Mouse (Mus musculus) lung, postnatal 0 days (tissue): ENCODE data around the gene Madd. TPM values are rescaled to one million over a fixed set of nuclear protein-coding genes. Genes with fewer than 3 reads are reported as not detected.
A peak's percentile ranks its signal among the peaks of the same experiment; 100 is the strongest.

Source experiments
- ATAC-seq: fragments of 200-750 bp; cut with Nextera tagmentation; 2 replicates; pipeline ENCODE4 v1.8.0; 2017; ENCODE audit warnings: moderate library complexity
- DNase-seq: peaks from one replicate; pipeline ENCODE4 v3.0.0-alpha.2; 2016; ENCODE audit warnings: low spot score
- H3K27ac ChIP-seq: fragments of 300-500 bp; sonication (generic); 2 replicates; pipeline ENCODE4 v1.5.1; 2014; ENCODE audit warnings: antibody characterized with exemption, mild to moderate bottlenecking, low read length, mixed read lengths
- H3K27me3 ChIP-seq: fragments of 300-500 bp; sonication (generic); replicated peaks from 2 replicates; pipeline ENCODE4 v1.6.1; 2014; ENCODE audit warnings: low read length, mixed read lengths; ENCODE audit not compliant: insufficient read depth
- H3K36me3 ChIP-seq: fragments of 300-500 bp; sonication (generic); 2 replicates; pipeline ENCODE4 v1.6.1; 2014; ENCODE audit warnings: low read length, mixed read lengths; ENCODE audit not compliant: insufficient read depth
- H3K4me1 ChIP-seq: fragments of 300-500 bp; sonication (generic); 2 replicates; pipeline ENCODE4 v1.6.1; 2014; ENCODE audit warnings: antibody characterized with exemption, low read depth, low read length, mixed read lengths; ENCODE audit not compliant: insufficient read depth
- H3K4me2 ChIP-seq: fragments of 300-500 bp; sonication (generic); replicated peaks from 2 replicates; pipeline ENCODE4 v1.6.1; 2014; ENCODE audit warnings: low read depth, mild to moderate bottlenecking, low read length, moderate library complexity, mixed read lengths
- H3K4me3 ChIP-seq: fragments of 300-500 bp; sonication (generic); 2 replicates; pipeline ENCODE4 v1.5.1; 2014; ENCODE audit warnings: low read depth, low read length
- H3K9ac ChIP-seq: fragments of 300-500 bp; sonication (generic); replicated peaks from 2 replicates; pipeline ENCODE4 v1.6.1; 2014; ENCODE audit warnings: low read depth, mild to moderate bottlenecking
- H3K9me3 ChIP-seq: fragments of 300-500 bp; sonication (generic); 2 replicates; pipeline ENCODE4 v1.6.1; 2016; ENCODE audit warnings: low read length, mixed read lengths
- CTCF ChIP-seq: IDR thresholded peaks from 2 replicates; pipeline ENCODE4 v1.5.1; 2016; ENCODE audit warnings: antibody characterized with exemption, mild to moderate bottlenecking
- EP300 ChIP-seq: IDR thresholded peaks from 2 replicates; pipeline ENCODE4 v1.6.1; 2016; ENCODE audit warnings: antibody characterized with exemption, mild to moderate bottlenecking, control low read depth
- WGBS: fragments of 180-500 bp; shearing (Covaris S2); extraction: QIAGEN DNeasy Blood & Tissue Kit; methylation state at CpG from one replicate; pipeline ENCODE4 v1.1.7; 2014; 5-methylcytosine and 5-hydroxymethylcytosine counted together
- polyA plus RNA-seq: library from polyadenylated mRNA; unstranded; fragments of >200 nt; fragmentation: Nextera tagmentation; extraction: Ambion mirVana; gene quantifications from 2 replicates; pipeline ENCODE4 v1.2.1, GENCODE M21; 2015

Madd gene
- polyA plus RNA-seq, 1 experiment from 2014 or later = 7.6 TPM

DNA sequence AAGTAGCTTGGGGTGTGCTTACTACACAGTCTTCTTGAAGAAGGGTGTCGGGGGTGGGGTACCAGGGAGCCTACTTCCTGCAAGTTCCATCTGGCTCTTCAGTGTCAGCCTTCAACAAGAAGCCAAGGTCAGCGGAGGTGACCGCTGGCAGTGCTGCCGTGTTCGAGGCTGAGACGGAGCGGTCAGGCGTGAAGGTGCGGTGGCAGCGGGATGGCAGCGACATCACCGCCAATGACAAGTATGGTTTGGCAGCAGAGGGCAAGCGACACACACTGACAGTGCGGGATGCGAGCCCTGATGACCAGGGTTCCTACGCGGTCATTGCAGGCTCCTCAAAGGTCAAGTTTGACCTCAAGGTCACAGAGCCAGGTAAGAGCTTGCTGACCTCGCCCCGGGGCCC is 64.6 kb downstream of the Madd start:
- Histone ChIP-seq H3K9me3 (no peaks in the 10 kb centered on the region), H3K27ac (no peak overlapping the region), H3K27me3 (no peaks in the 10 kb centered on the region), H3K4me3 (no peak overlapping the region), H3K4me2 (no peak overlapping the region), H3K9ac (no peak overlapping the region), H3K36me3 (no peaks in the 10 kb centered on the region), H3K4me1 (no peaks in the 10 kb centered on the region)
- TF ChIP-seq CTCF = no peak
- no peak for TF ChIP-seq EP300
- DNase-seq (no peak), ATAC-seq (no peak)
- 87% methylated on average over 19 of the region's 19 CpGs for WGBS

DNA sequence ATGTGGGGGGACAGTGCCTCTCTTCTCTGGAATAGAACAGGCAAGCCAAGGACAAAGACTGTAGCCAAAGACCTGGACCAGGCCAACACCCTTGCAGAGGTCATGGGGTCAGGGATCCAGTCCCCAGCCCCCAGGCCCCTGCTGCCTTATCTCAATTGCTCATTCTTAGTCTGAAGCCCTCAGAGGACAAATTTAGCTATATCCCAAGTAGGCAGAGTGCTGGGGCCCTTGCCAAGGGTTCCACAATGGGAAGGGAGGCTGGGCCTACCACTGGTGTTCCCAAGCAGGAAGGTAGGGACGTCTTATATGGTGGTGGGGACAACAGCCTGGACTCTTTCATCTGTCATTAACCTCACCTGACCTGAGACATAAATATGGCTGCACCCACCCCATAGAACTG is 65.0 kb downstream of the Madd start:
- whole genome bisulfite sequencing = 50% methylated on average over 1 of the region's 1 CpGs
- no peaks in the 10 kb centered on the region for H3K9me3 ChIP-seq
- H3K4me1 ChIP-seq = no peaks in the 10 kb centered on the region
- H3K27me3 ChIP-seq = no peaks in the 10 kb centered on the region
- DNase-seq = no peak
- no peak overlapping the region for H3K4me3 ChIP-seq
- no peaks in the 10 kb centered on the region for H3K36me3 ChIP-seq
- no peak overlapping the region for H3K4me2 ChIP-seq
- ATAC-seq = no peak
- H3K27ac ChIP-seq = no peak overlapping the region
- H3K9ac ChIP-seq = no peak overlapping the region
- TF ChIP-seq EP300 (no peak), CTCF (no peak)

DNA sequence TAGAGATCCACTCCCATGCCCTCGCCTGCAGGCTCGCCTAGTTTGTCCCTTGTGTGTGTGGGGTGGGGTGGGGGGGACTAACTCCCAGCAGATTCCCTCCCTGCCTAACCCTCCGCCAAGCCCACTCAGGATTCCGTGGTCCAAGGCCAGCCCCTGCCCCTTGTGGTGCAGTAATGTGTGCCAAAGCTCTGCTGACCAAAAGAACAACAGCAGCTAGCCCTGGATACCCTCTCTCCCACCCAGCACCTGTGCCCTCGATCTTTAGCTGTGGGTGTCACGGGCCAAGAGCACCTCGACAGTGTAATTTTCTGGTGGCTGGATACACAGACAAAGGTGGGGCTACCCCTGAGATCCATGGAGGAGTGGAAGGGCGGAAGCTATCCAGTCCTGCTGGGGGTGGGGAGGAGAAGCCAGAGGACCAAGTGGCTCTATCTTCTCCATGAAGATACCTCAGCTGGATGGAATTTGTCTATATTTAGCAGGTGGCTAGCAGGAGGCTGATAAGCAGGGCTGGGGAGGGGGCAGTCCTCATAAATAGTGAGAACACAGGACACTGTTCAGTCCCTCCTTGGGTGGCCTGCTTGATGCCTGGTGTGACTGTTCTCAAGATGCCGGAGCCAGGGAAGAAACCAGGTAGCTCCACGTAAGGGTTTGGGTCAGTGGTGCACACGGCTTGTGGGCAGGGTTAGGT is 65.9 kb downstream of the Madd start, which contains the start of gene Mybpc3:
Gene Mybpc3, plus strand, starts transcription at position 560 of the 691 bp plus-strand sequence.
- Histone ChIP-seq H3K4me3 (no peak within 1 kb of the TSS), H3K27me3 (no peaks in the 10 kb centered on the region), H3K4me2 (no peak within 1 kb of the TSS), H3K9ac (no peak within 1 kb of the TSS), H3K4me1 (no peaks in the 10 kb centered on the region), H3K9me3 (no peaks in the 10 kb centered on the region), H3K36me3 (no peaks in the 10 kb centered on the region), H3K27ac (no peak within 1 kb of the TSS)
- WGBS = 71% methylated on average over 11 of the region's 11 CpGs
- DNase-seq = no peak
- TF ChIP-seq CTCF (no peak), EP300 (no peak)
- no peak for ATAC-seq

DNA sequence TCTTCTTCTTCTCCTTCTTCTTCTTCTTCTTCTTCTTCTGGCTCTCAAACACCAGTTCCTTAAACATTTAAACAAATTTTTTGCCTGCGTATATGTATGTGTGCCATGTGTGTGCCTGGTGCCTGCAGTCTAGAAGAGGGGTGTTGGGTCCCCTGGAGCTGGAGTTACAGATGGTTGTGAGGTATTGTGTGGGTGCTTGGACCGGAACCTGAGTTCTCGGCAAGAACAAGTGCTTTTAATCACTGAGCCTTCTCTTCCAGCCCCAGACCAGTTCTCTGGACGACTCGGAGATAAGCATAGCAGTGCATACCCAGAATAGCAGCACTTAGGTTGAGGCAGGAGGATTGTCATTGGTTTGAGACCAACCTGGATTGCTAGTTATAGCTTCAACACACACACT is 66.8 kb downstream of the Madd start:
- Histone ChIP-seq H3K4me3 (no peak overlapping the region), H3K9me3 (no peaks in the 10 kb centered on the region), H3K4me2 (no peak overlapping the region), H3K27ac (no peak overlapping the region), H3K9ac (no peak overlapping the region), H3K36me3 (no peaks in the 10 kb centered on the region), H3K27me3 (no peaks in the 10 kb centered on the region), H3K4me1 (no peaks in the 10 kb centered on the region)
- WGBS = 74% methylated on average over 5 of the region's 5 CpGs
- TF ChIP-seq EP300 (no peak), CTCF (no peak)
- no peak for DNase-seq
- ATAC-seq = no peak

- H3K4me1 ChIP-seq = no peaks in the 10 kb centered on the region
- H3K36me3 ChIP-seq = no peaks in the 10 kb centered on the region
- H3K27ac ChIP-seq = no peak overlapping the region
- no peak for TF ChIP-seq EP300
- TF ChIP-seq CTCF = no peak
- DNase-seq (peak; percentile 16), ATAC-seq (no peak)
- peak overlapping the region; percentile 83 for H3K4me2 ChIP-seq
- peak overlapping the region; percentile 43 for H3K9ac ChIP-seq
- WGBS = 17% methylated on average over 12 of the region's 12 CpGs
- no peaks in the 10 kb centered on the region for H3K27me3 ChIP-seq
- no peaks in the 10 kb centered on the region for H3K9me3 ChIP-seq
- peak overlapping the region; percentile 38 for H3K4me3 ChIP-seq
Measured at GRCm38 (mm10) chr2:91115578-91115970, 68.1 kb downstream of the Madd start.

GRCm38 (mm10) chr2:91114781-91115577 is 68.7 kb downstream of the Madd start:
- Histone ChIP-seq H3K4me2 (peak overlapping the region; percentile 83), H3K36me3 (no peaks in the 10 kb centered on the region), H3K9me3 (no peaks in the 10 kb centered on the region), H3K4me3 (peak overlapping the region; percentile 38), H3K4me1 (no peaks in the 10 kb centered on the region), H3K9ac (peak overlapping the region; percentile 43), H3K27ac (no peak overlapping the region), H3K27me3 (no peaks in the 10 kb centered on the region)
- DNase-seq (peak; percentile 96), ATAC-seq (peak; percentile 80)
- TF ChIP-seq CTCF (peak; percentile 100), EP300 (no peak)
- WGBS = 10% methylated on average over 35 of the region's 42 CpGs
